Mouse (Mus musculus) MEL (cell line): ENCODE measurements at regions not wholly inside any gene's neighbourhood (a gene's known extent, or its start where the extent isn't known, plus 50 kb on each side); places are given as distances from the start of the nearest gene placed in this dataset.

Experiments used
- DNase-seq: peaks from one replicate; pipeline ENCODE4 v3.0.0; 2011; ENCODE audit warnings: low read depth, low spot score
- H3K27ac ChIP-seq: 2 replicates; pipeline ENCODE4 v1.5.1; 2012; ENCODE audit warnings: low read depth, mild to moderate bottlenecking, control low read depth, low read length, moderate library complexity; ENCODE audit not compliant: control insufficient read depth
- H3K27me3 ChIP-seq, 2 experiments: fragments of 150-350 bp in 1 of 2; sonication (generic) in 1 of 2; 2 replicates each; pipeline ENCODE4 v1.6.1; 2012; ENCODE audit warnings: low read length in 2 of 2, mild to moderate bottlenecking in 2 of 2, improper control_type of control experiment in 1 of 2, moderate library complexity in 1 of 2; ENCODE audit not compliant: insufficient read depth in 2 of 2, control insufficient read depth in 1 of 2
- H3K36me3 ChIP-seq, 2 experiments: 2 replicates each; pipeline ENCODE4 v1.6.1; 2012 to 2014; ENCODE audit warnings: low read length in 2 of 2, improper control_type of control experiment in 1 of 2, inconsistent platforms in 1 of 2, mild to moderate bottlenecking in 1 of 2; ENCODE audit not compliant: insufficient read depth in 2 of 2, control insufficient read depth in 1 of 2
- H3K4me1 ChIP-seq, 2 experiments: fragments of 150-350 bp in 1 of 2; sonication (generic) in 1 of 2; 2 replicates each; pipeline ENCODE4 v1.6.1; 2012; ENCODE audit warnings: low read length in 2 of 2, improper control_type of control experiment in 1 of 2, mild to moderate bottlenecking in 1 of 2; ENCODE audit not compliant: insufficient read depth in 2 of 2, control insufficient read depth in 1 of 2
- H3K4me3 ChIP-seq, 2 experiments: fragments of 150-350 bp in 1 of 2; sonication (generic) in 1 of 2; 2 replicates each; pipeline ENCODE4 v1.5.1; 2012; ENCODE audit warnings: low read depth in 2 of 2, low read length in 2 of 2, mild to moderate bottlenecking in 2 of 2, moderate library complexity in 2 of 2, control low read depth in 1 of 2, improper control_type of control experiment in 1 of 2; ENCODE audit not compliant: control insufficient read depth in 1 of 2, insufficient read depth in 1 of 2
- H3K79me2 ChIP-seq: 2 replicates; pipeline ENCODE4 v1.6.1; 2012; ENCODE audit warnings: mild to moderate bottlenecking, low read length, moderate library complexity; ENCODE audit not compliant: control insufficient read depth, poor library complexity, insufficient read depth
- H3K9ac ChIP-seq: 2 replicates; pipeline ENCODE4 v1.6.1; 2012; ENCODE audit warnings: low read depth, mild to moderate bottlenecking, control low read depth, low read length, moderate library complexity; ENCODE audit not compliant: control insufficient read depth, poor library complexity, severe bottlenecking
- H3K9me3 ChIP-seq: fragments of 150-350 bp; sonication (generic); replicated peaks from 2 replicates; pipeline ENCODE4 v1.6.1; 2012; ENCODE audit warnings: mild to moderate bottlenecking, low read length, improper control_type of control experiment, moderate library complexity; ENCODE audit not compliant: insufficient read depth
- BHLHE40 ChIP-seq: IDR thresholded peaks from 2 replicates; pipeline ENCODE4 v1.6.1; 2012; ENCODE audit warnings: low read depth, mild to moderate bottlenecking, inconsistent platforms, low read length, improper control_type of control experiment, borderline replicate concordance
- CHD1 ChIP-seq: IDR thresholded peaks from 2 replicates; pipeline ENCODE4 v1.6.1; 2012; ENCODE audit warnings: low read depth, mild to moderate bottlenecking, inconsistent platforms, low read length, improper control_type of control experiment
- CTCF ChIP-seq, 3 experiments: IDR thresholded peaks in 2 of 3; conservative IDR thresholded peaks in 1 of 3; 2 replicates each; pipeline ENCODE4 v1.5.1; 2011 to 2012; ENCODE audit warnings: low read length in 3 of 3, low read depth in 2 of 3, mild to moderate bottlenecking in 2 of 3, improper control_type of control experiment in 1 of 3, inconsistent platforms in 1 of 3, mixed read lengths in 1 of 3, moderate library complexity in 1 of 3; ENCODE audit not compliant: control insufficient read depth in 1 of 3, insufficient read depth in 1 of 3, poor library complexity in 1 of 3, severe bottlenecking in 1 of 3
- E2F4 ChIP-seq: IDR thresholded peaks from 2 replicates; pipeline ENCODE4 v1.6.1; 2011; ENCODE audit warnings: low read depth, low read length, improper control_type of control experiment, borderline replicate concordance
- GABPA ChIP-seq: IDR thresholded peaks from 2 replicates; pipeline ENCODE4 v1.6.1; 2012; ENCODE audit warnings: low read depth, mild to moderate bottlenecking, inconsistent platforms, low read length, improper control_type of control experiment, moderate library complexity
- GATA1 ChIP-seq: IDR thresholded peaks from 2 replicates; pipeline ENCODE4 v1.6.1; 2011; ENCODE audit warnings: low read depth, low read length, improper control_type of control experiment
- HCFC1 ChIP-seq: IDR thresholded peaks from 2 replicates; pipeline ENCODE4 v1.6.1; 2012; ENCODE audit warnings: low read depth, mild to moderate bottlenecking, inconsistent platforms, low read length, improper control_type of control experiment, moderate library complexity
- JUND ChIP-seq: IDR thresholded peaks from 2 replicates; pipeline ENCODE4 v1.6.1; 2011; ENCODE audit warnings: low read depth, mild to moderate bottlenecking, improper control_type of control experiment, low read length
- MAZ ChIP-seq: IDR thresholded peaks from 2 replicates; pipeline ENCODE4 v1.6.1; 2012; ENCODE audit warnings: low read depth, mild to moderate bottlenecking, inconsistent platforms, low read length, improper control_type of control experiment
- MYB ChIP-seq: IDR thresholded peaks from 2 replicates; pipeline ENCODE4 v1.6.1; 2011; ENCODE audit warnings: mild to moderate bottlenecking, low read depth, low read length, improper control_type of control experiment
- NELFE ChIP-seq: IDR thresholded peaks from 2 replicates; pipeline ENCODE4 v1.6.1; 2011; ENCODE audit warnings: low read depth, low read length, improper control_type of control experiment
- NRF1 ChIP-seq: IDR thresholded peaks from 2 replicates; pipeline ENCODE4 v1.6.1; 2014; ENCODE audit warnings: low read depth, mild to moderate bottlenecking, inconsistent platforms, low read length, improper control_type of control experiment, moderate library complexity; ENCODE audit not compliant: poor library complexity, insufficient read depth, severe bottlenecking
- POLR2A ChIP-seq, 2 experiments: IDR thresholded peaks; 2 replicates each; pipeline ENCODE4 v1.6.1; 2011 to 2012; ENCODE audit warnings: low read length in 2 of 2, mild to moderate bottlenecking in 2 of 2, control low read depth in 1 of 2, improper control_type of control experiment in 1 of 2, low read depth in 1 of 2, moderate library complexity in 1 of 2; ENCODE audit not compliant: control insufficient read depth in 1 of 2, insufficient read depth in 1 of 2, poor library complexity in 1 of 2
- POLR2AphosphoS5 ChIP-seq: IDR thresholded peaks from 2 replicates; pipeline ENCODE4 v1.6.1; 2012; ENCODE audit warnings: low read depth, borderline replicate concordance, mild to moderate bottlenecking, inconsistent platforms, low read length, moderate library complexity, mixed read lengths
- RAD21 ChIP-seq: IDR thresholded peaks from 2 replicates; pipeline ENCODE4 v1.6.1; 2011; ENCODE audit warnings: mild to moderate bottlenecking, low read depth, low read length, improper control_type of control experiment
- SMC3 ChIP-seq: IDR thresholded peaks from 2 replicates; pipeline ENCODE4 v1.6.1; 2011; ENCODE audit warnings: low read depth, low read length, improper control_type of control experiment
- TAL1 ChIP-seq: IDR thresholded peaks from 2 replicates; pipeline ENCODE4 v1.6.1; 2012; ENCODE audit warnings: mild to moderate bottlenecking, inconsistent platforms, low read length, moderate library complexity, mixed read lengths
- TBP ChIP-seq: IDR thresholded peaks from 2 replicates; pipeline ENCODE4 v1.8.0; 2011; ENCODE audit warnings: low read depth, low read length, improper control_type of control experiment
- TCF12 ChIP-seq: IDR thresholded peaks from 2 replicates; pipeline ENCODE4 v1.6.1; 2014; ENCODE audit warnings: low read depth, mild to moderate bottlenecking, inconsistent platforms, low read length, improper control_type of control experiment, moderate library complexity
- UBTF ChIP-seq: IDR thresholded peaks from 2 replicates; pipeline ENCODE4 v1.6.1; 2012; ENCODE audit warnings: low read depth, mild to moderate bottlenecking, inconsistent platforms, low read length, improper control_type of control experiment, moderate library complexity, borderline replicate concordance; ENCODE audit not compliant: insufficient read depth
- USF1 ChIP-seq: IDR thresholded peaks from 2 replicates; pipeline ENCODE4 v1.6.1; 2014; ENCODE audit warnings: low read depth, mild to moderate bottlenecking, inconsistent platforms, low read length, improper control_type of control experiment, moderate library complexity
- ZKSCAN1 ChIP-seq: IDR thresholded peaks from 2 replicates; pipeline ENCODE4 v1.6.1; 2012; ENCODE audit warnings: low read depth, mild to moderate bottlenecking, inconsistent platforms, low read length, improper control_type of control experiment, moderate library complexity
- ZNF384 ChIP-seq: IDR thresholded peaks from 2 replicates; pipeline ENCODE4 v1.6.1; 2012; ENCODE audit warnings: low read depth, mild to moderate bottlenecking, inconsistent platforms, low read length, improper control_type of control experiment

- no peaks in the 10 kb centered on the region for H3K4me1 ChIP-seq
- H3K27me3 ChIP-seq, result no peaks in the 10 kb centered on the region
- no peak overlapping the region for H3K27ac ChIP-seq
- no peak overlapping the region for H3K9ac ChIP-seq
- DNase-seq, result no peak
- H3K9me3 ChIP-seq, result no peaks in the 10 kb centered on the region
- no peak overlapping the region for H3K4me3 ChIP-seq
- TF ChIP-seq GATA1 (no peak), TBP (no peak), NELFE (no peak), TAL1 (no peak), USF1 (no peak), GABPA (no peak), BHLHE40 (no peak), POLR2AphosphoS5 (no peak), NRF1 (no peak)
- no peaks in the 10 kb centered on the region for H3K79me2 ChIP-seq
- no peaks in the 10 kb centered on the region for H3K36me3 ChIP-seq
Observed at GRCm38 (mm10) chr9:122568691-122569441, 178.3 kb upstream of the Topaz1 start.

- DNase-seq, result no peak
Observed at GRCm38 (mm10) chr9:122569511-122570455, 177.4 kb upstream of the Topaz1 start.

More at GRCm38 (mm10) chr9:122569511-122570455, 177.4 kb upstream of the Topaz1 start:
- Histone ChIP-seq H3K79me2 (no peaks in the 10 kb centered on the region), H3K27me3 (no peaks in the 10 kb centered on the region), H3K4me3 (no peak overlapping the region), H3K36me3 (no peaks in the 10 kb centered on the region), H3K9me3 (no peaks in the 10 kb centered on the region), H3K9ac (no peak overlapping the region), H3K27ac (no peak overlapping the region), H3K4me1 (no peaks in the 10 kb centered on the region)
- TF ChIP-seq GATA1 (no peak), CHD1 (no peak), UBTF (no peak), USF1 (no peak), TCF12 (no peak), E2F4 (no peak), RAD21 (no peak), ZKSCAN1 (no peak), SMC3 (no peak), MAZ (no peak), HCFC1 (no peak), CTCF (IDR thresholded peaks at IDR 0.05 in 2 of 3, conservative IDR thresholded peaks at IDR 0.05 in 1 of 3; ENCODE audit: control insufficient read depth in 1 of 3, insufficient read depth in 1 of 3, low read depth in 2 of 3, low read length in 3 of 3, poor library complexity in 1 of 3, severe bottlenecking in 1 of 3) (no peak), POLR2A (IDR thresholded peaks at IDR 0.05; ENCODE audit: control insufficient read depth in 1 of 2, insufficient read depth in 1 of 2, low read depth in 1 of 2, low read length in 2 of 2, poor library complexity in 1 of 2) (no peak; a peak in 1 of 4 replicates), MYB (no peak), JUND (no peak), ZNF384 (no peak), POLR2AphosphoS5 (no peak), TBP (no peak), BHLHE40 (no peak)
